Mouse (Mus musculus): ENCODE measurements at regions not wholly inside any gene's neighbourhood (a gene's known extent, or its start where the extent isn't known, plus 50 kb on each side); places are given as distances from the start of the nearest gene placed in this dataset.

GRCm38 (mm10) chr12:106732108-106732857, 722.3 kb downstream of the Vrk1 start:
- no peak for DNase-seq (ENCODE audit: low spot score)

GRCm38 (mm10) chr12:106748765-106749164, 738.7 kb downstream of the Vrk1 start:
- peak; percentile 28 for DNase-seq (ENCODE audit: low spot score)

GRCm38 (mm10) chr12:106763552-106763951, 724.9 kb upstream of the 3110018I06Rik start:
- no peak for DNase-seq (ENCODE audit: low spot score)

- no peak for DNase-seq (ENCODE audit: low spot score)
Observed at GRCm38 (mm10) chr12:106764516-106764915, 723.9 kb upstream of the 3110018I06Rik start.

GRCm38 (mm10) chr12:106773536-106773935, 714.9 kb upstream of the 3110018I06Rik start:
- no peak for DNase-seq (ENCODE audit: low spot score)

- DNase-seq (ENCODE audit: low spot score), result peak; percentile 61
Observed at GRCm38 (mm10) chr12:106796596-106796995, 691.8 kb upstream of the 3110018I06Rik start.

- no peak for DNase-seq (ENCODE audit: low spot score)
Observed at GRCm38 (mm10) chr12:106819736-106820135, 668.7 kb upstream of the 3110018I06Rik start.

- DNase-seq (ENCODE audit: low spot score), result no peak
Observed at GRCm38 (mm10) chr12:106822311-106822710, 666.1 kb upstream of the 3110018I06Rik start.

- DNase-seq (ENCODE audit: low spot score), result no peak
Observed at GRCm38 (mm10) chr12:106828542-106828941, 659.9 kb upstream of the 3110018I06Rik start.

- DNase-seq (ENCODE audit: low spot score), result no peak
Observed at GRCm38 (mm10) chr12:106829323-106829722, 659.1 kb upstream of the 3110018I06Rik start.

- no peak for DNase-seq (ENCODE audit: low spot score)
Observed at GRCm38 (mm10) chr12:106835241-106835640, 653.2 kb upstream of the 3110018I06Rik start.

- peak; percentile 46 for DNase-seq (ENCODE audit: low spot score)
Observed at GRCm38 (mm10) chr12:106839618-106840017, 648.8 kb upstream of the 3110018I06Rik start.

GRCm38 (mm10) chr12:106840150-106840651, 648.2 kb upstream of the 3110018I06Rik start:
- no peak for DNase-seq (ENCODE audit: low spot score)

- no peak for DNase-seq (ENCODE audit: low spot score)
Observed at GRCm38 (mm10) chr12:106841996-106842395, 646.4 kb upstream of the 3110018I06Rik start.

- DNase-seq (ENCODE audit: low spot score), result no peak
Observed at GRCm38 (mm10) chr12:106842396-106842795, 646.0 kb upstream of the 3110018I06Rik start.

GRCm38 (mm10) chr12:106851666-106852065, 636.8 kb upstream of the 3110018I06Rik start:
- DNase-seq (ENCODE audit: low spot score), result no peak

GRCm38 (mm10) chr12:106852736-106853135, 635.7 kb upstream of the 3110018I06Rik start:
- no peak for DNase-seq (ENCODE audit: low spot score)

- DNase-seq (ENCODE audit: low spot score), result peak; percentile 85
Observed at GRCm38 (mm10) chr12:106853711-106854240, 634.7 kb upstream of the 3110018I06Rik start.

GRCm38 (mm10) chr12:106855520-106855919, 632.9 kb upstream of the 3110018I06Rik start:
- DNase-seq (ENCODE audit: low spot score), result peak; percentile 59

- no peak for DNase-seq (ENCODE audit: low spot score)
Observed at GRCm38 (mm10) chr12:106861638-106862037, 626.8 kb upstream of the 3110018I06Rik start.

GRCm38 (mm10) chr12:106864076-106864475, 624.4 kb upstream of the 3110018I06Rik start:
- no peak for DNase-seq (ENCODE audit: low spot score)

- no peak for DNase-seq (ENCODE audit: low spot score)
Observed at GRCm38 (mm10) chr12:106868036-106868435, 620.4 kb upstream of the 3110018I06Rik start.

- no peak for DNase-seq (ENCODE audit: low spot score)
Observed at GRCm38 (mm10) chr12:106871481-106871880, 617.0 kb upstream of the 3110018I06Rik start.
